Mouse (Mus musculus): ENCODE data around the gene Gm7030. TPM values are rescaled to one million over a fixed set of nuclear protein-coding genes. Genes with fewer than 3 reads are reported as not detected.
A peak's percentile ranks its signal among the peaks of the same experiment; 100 is the strongest.
"Not testable (repeated sequence)": the region's sequence is repeated elsewhere in the genome, so short reads cannot be mapped to it uniquely, and the experiment has no call there.

Gene Gm7030
- total RNA-seq, 2 experiments from 2014 or later: not detected

- not testable (repeated sequence) for DNase-seq (ENCODE audit: low spot score in 2 of 2)
These were observed 6.4 kb upstream of the Gm7030 start for GRCm38 (mm10) chr17:36135421-36136231.

DNA sequence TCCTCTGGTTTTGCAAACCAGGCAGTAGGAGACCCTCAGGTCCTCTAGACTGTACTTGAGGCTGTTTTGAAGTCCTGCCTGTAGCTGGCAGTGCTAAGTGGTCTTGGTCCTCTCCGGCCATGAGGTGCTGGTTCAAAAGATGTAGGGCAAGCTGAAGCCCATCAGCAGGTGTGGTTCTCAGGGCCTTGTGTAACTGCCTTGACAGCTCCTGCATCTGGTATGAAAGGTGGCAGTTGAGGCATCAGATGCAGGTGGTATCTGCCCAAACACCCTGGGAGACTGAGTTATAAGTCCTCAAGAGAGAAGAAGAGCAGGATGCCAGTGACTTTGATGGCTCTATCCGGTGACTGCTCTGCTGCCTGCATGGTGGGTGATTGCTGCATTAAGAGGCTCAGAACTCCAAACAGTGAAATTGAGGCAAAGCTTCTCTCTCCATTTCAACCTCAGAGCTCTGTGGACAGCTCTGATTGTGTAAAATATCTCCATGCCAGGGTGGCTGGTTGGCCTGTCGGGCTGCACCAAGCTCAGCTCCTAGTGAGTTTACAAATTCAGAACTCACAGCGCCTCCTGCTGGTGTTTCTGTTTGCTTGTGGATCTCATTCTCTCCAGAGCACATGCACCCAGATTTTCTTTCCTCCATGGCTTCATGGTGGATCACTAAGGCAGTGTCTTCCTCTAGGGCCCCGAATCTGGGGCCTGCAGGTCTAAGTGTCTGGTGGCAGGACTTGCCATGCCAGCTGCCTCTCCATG is 2.5 kb upstream of the Gm7030 start:
- no peak for DNase-seq (ENCODE audit: low spot score in 2 of 2)

- DNase-seq (ENCODE audit: low spot score in 2 of 2): not testable (repeated sequence)
These were observed 700 bp downstream of the Gm7030 start for GRCm38 (mm10) chr17:36128525-36128924.

DNA sequence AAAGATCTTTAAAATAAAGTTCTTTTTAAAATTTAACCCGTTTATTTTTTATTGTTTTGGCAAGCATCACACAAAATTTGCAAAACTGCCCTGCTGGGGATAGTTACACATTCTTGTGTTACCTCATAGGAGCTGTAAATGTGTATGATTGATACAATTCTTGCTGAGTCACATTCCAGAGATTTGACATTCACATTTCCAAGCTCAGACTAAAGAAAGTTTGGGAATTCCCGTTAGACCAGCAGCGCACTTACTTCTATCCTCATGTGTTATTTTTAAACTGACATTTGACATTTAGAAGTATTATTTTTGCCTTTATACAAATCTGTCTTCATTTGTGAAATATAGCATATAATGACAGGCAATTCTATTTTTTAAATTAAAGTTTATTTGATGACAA is 5.1 kb downstream of the Gm7030 start:
- not testable (repeated sequence) for DNase-seq (ENCODE audit: low spot score in 2 of 2)

- not testable (repeated sequence) for DNase-seq (ENCODE audit: low spot score in 2 of 2)
These were observed 7.7 kb downstream of the Gm7030 start, which contains the start of gene Gm19684 for GRCm38 (mm10) chr17:36121352-36122020. Gm19684 (plus strand) TSS chr17:36121678.

DNA sequence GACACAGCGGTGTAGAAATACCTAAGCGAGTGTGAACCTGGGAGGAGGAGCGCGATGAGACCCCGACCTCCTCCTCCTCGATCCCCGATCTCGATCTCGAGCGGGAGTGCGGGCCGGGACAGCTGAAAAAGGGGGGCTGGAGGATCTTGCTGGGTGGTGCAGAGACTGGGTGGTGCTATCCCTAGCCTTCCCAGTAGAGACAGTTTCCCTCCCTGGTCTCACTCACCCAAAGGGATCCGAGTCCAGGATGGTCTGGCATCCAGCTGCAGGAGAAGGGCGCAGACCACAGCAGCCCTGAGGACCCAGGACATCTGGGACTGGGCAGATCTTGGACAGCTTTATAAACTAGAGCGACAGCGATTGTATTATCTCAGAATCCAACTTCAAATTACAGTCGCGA is 8.4 kb downstream of the Gm7030 start:
- not testable (repeated sequence) for DNase-seq (ENCODE audit: low spot score in 2 of 2)

DNA sequence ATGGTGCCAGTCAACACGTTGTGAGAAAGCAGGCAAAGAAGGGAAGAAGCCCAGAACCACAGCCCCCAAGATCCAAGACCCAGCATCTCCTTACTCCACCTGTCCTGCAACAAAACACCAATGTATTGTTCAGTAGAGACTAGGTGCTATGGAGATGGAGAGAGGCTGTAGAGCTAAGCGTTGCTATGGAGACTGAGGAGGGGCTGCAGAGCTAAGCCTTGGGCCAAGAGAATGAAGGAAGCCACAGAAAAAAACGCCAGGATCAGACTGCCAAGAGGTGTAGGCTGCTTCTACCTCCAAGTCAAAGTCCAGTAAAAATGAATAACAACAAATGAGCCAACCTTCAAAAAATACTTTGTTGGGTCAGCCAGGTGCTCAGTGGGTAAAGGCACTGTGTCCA is 12.7 kb downstream of the Gm7030 start:
- not testable (repeated sequence) for DNase-seq (ENCODE audit: low spot score in 2 of 2)

- DNase-seq (ENCODE audit: low spot score in 2 of 2): peak; percentile 25 to 40
These were observed 15.1 kb downstream of the Gm7030 start for GRCm38 (mm10) chr17:36113979-36114593.

DNA sequence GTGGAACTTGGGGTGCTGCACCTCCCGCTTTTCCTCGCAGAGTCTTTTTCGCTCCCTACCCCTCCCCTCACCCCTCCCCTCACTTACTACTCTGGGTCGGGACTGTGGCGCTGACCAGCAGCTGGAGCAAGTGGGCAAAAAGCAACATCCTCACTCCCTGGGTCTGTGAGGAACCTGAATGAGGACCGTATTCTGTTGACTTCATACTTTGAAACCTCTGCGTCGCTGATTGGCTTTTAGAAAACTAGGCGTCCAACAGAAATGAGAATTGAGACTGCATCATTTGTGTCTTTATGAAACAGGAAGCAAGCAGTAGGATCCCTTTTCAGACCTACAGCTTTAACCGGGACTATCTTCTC is 17.7 kb downstream of the Gm7030 start:
- not testable (repeated sequence) for DNase-seq (ENCODE audit: low spot score in 2 of 2)

- DNase-seq (ENCODE audit: low spot score in 2 of 2): peak; percentile 17 to 22
These were observed 18.4 kb downstream of the Gm7030 start for GRCm38 (mm10) chr17:36110641-36111509.

GRCm38 (mm10) chr17:36110129-36110528 is 19.1 kb downstream of the Gm7030 start:
- DNase-seq (ENCODE audit: low spot score in 2 of 2): not testable (repeated sequence)

- not testable (repeated sequence) for DNase-seq (ENCODE audit: low spot score in 2 of 2)
These were observed 27.1 kb downstream of the Gm7030 start for GRCm38 (mm10) chr17:36102091-36102490.

DNA sequence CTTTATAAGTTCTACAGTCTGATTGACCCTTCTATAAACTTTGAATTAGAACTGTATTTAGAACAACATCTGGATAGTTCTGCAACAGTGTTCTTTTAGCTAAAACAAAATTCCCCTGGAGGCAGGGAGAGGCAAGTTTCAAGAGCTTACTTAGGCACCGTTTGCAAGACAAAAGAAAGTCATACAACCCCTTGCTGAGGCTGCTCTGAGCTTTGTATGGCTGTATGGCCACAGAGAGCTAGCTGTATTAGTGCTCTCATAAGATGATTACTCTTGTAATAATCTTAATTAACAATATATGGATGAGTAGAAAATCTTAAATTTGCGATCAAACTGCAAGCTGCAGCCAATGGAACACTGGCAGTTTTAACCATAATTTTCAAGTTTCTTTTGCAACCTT is 29.6 kb downstream of the Gm7030 start:
- DNase-seq (ENCODE audit: low spot score in 2 of 2): not testable (repeated sequence)

DNA sequence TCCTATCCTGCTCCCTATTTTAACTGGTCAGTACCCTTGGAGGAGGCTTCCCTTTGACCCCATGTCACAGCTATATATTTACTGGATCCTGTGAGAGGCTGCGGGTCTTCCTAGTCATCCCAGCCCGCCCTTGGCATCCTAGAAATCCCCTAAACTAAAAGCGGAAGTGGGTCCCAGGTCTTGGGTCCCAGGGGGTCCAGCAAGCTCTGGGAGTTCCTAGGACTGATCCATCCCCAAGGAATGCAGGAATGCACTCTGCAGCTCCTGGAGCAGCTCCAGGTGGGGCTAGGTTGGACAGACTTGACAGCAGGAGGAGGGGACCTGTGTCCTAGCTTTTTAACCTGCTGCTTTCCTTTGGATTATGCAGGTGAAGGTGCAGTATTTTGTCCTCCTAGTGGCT is 35.3 kb downstream of the Gm7030 start:
- DNase-seq (ENCODE audit: low spot score in 2 of 2): no peak

- not testable (repeated sequence) for DNase-seq (ENCODE audit: low spot score in 2 of 2)
These were observed 36.7 kb downstream of the Gm7030 start for GRCm38 (mm10) chr17:36092520-36092919.

DNA sequence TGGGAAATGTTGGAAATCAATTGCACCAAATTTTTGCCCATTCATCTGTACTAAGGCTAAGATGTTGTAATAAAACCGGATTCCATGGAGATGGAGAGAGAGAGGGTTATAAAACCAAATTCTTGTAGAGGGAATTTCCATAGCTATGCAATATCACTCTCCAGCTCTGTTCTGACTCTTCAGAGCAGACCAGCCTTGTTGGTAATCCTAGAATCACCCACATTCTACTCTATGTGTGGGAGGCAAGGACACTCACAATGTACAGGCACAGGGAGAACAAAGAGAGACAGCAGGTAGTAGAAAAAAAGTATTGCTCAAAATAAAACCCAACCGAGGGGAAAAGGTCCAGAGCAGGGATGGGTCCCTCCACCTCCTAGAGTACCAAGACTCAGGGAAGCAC is 37.3 kb downstream of the Gm7030 start:
- not testable (repeated sequence) for DNase-seq (ENCODE audit: low spot score in 2 of 2)

DNA sequence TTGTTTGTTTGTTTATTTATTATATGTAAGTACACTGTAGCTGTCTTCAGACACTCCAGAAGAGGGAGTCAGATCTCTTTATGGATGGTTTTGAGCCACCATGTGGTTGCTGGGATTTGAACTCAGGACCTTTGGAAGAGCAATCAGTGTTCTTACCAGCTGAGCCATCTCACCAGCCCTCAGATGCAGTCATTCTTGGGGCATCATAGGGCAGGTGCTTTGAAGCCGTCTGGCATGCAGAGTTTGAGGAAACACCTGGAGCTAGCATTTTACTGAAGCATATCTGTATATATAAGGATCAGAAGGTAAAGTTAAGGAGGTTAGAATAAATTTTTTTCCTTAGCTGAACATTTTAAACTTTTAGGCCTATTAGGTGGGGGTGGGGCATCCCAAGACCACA is 43.2 kb downstream of the Gm7030 start:
- not testable (repeated sequence) for DNase-seq (ENCODE audit: low spot score in 2 of 2)

DNA sequence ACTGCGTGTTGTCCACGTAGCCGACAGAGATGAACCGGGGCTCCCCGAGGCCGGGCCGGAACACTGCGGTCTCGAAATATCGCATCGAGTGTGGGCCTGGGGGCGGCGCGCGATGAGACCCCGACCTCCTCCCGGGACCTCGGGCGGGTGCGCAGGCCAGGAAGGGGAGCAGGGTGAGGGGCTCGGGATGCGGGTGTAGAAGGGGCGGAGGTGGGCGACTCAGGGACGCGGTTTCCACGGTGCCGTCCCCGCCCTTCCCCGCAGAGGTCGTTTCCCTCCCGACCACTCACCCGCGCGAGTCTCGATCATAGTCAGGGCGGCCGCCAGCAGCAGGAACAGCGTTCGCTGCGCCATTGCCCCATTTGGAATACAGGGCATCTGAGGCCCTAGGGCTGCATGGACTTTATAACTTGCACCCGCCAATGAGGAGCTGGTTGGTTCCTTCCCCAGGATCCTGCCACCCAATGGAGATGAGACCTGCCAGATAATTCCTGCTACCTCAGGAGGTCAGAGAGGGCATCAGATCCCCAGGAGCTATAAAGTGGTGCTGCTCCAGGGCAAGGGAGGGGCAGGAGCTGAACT is 45.3 kb downstream of the Gm7030 start:
- DNase-seq (ENCODE audit: low spot score in 2 of 2): peak in 1 of 2 experiments; percentile 27

GRCm38 (mm10) chr17:36083266-36083869 is 45.9 kb downstream of the Gm7030 start:
- peak in 1 of 2 experiments; percentile 13 for DNase-seq (ENCODE audit: low spot score in 2 of 2)
